Mouse (Mus musculus) cerebral cortex, adult 2 months (tissue): ENCODE measurements around the gene Kif18b.

ENCODE experiments used
- WGBS: fragments of 180-500 bp; shearing (Covaris S2); methylation state at CpG from one replicate; pipeline ENCODE4 v1.1.7; 2018; 5-methylcytosine and 5-hydroxymethylcytosine counted together

The Kif18b gene

GRCm38 (mm10) chr11:102924557-102925350 lies at the start of gene Kif18b:
Kif18b (minus strand) TSS chr11:102925124.
- under 1% methylated on average over 62 of the region's 62 CpGs for WGBS

- WGBS: 36% methylated on average over 1 of the region's 1 CpGs
Observed at GRCm38 (mm10) chr11:102972326-102972725, 47.4 kb upstream of the Kif18b start.

DNA sequence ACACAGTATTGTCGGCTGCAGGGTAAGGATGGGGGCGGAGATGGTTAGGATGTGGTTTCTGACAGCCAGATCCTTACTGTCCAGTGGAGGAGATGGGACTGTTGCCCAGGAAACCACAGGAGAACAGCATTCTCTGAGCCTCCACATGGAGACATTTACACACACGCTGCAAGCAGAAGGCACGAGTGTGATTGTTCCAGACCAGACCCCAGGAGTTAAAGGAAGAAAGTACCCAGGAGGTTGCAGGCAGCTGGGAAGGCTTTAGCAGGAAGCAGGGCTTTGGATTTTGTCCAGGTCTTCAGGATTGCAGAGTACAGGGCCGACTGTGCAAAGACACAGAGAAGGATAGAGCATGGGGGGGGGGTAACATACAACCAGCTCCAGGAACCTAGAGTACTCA lies 46.7 kb upstream of the Kif18b start:
- WGBS: 30% methylated on average over 5 of the region's 5 CpGs

- WGBS: 64% methylated on average over 16 of the region's 16 CpGs
Observed at GRCm38 (mm10) chr11:102964547-102965091, 39.7 kb upstream of the Kif18b start.

GRCm38 (mm10) chr11:102963855-102964546 lies 39.1 kb upstream of the Kif18b start:
- WGBS: 43% methylated on average over 24 of the region's 24 CpGs

- WGBS: 20% methylated on average over 16 of the region's 16 CpGs
Observed at GRCm38 (mm10) chr11:102963246-102963854, 38.4 kb upstream of the Kif18b start.

- 51% methylated on average over 7 of the region's 7 CpGs for WGBS
Observed at GRCm38 (mm10) chr11:102962861-102963245, 37.9 kb upstream of the Kif18b start.

- 96% methylated on average over 4 of the region's 4 CpGs for WGBS
Observed at GRCm38 (mm10) chr11:102961082-102961481, 36.2 kb upstream of the Kif18b start.

GRCm38 (mm10) chr11:102958870-102959269 lies 33.9 kb upstream of the Kif18b start:
- 89% methylated on average over 1 of the region's 1 CpGs for WGBS

- WGBS: 95% methylated on average over 6 of the region's 6 CpGs
Observed at GRCm38 (mm10) chr11:102958431-102958830, 33.5 kb upstream of the Kif18b start.

DNA sequence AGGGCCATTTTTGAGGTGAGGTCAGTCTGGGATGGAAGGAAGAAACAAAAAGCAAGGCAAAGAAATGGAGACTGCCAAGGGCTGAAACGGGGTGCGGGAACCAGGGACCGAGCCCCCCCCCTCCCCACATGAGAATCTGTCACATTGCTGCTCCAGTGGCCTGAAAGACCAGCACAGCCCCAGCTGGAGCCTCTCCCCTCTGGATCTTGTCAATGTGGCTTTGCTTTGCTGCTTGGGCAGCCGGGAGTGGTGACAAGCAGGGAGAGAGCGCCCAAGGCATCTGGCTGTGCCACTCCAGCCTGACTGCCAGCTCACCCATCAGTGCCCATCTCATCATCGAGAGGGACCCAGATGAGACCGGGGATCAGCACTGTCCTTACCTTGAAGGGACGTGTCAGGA lies 32.8 kb upstream of the Kif18b start:
- WGBS: 76% methylated on average over 8 of the region's 8 CpGs

DNA sequence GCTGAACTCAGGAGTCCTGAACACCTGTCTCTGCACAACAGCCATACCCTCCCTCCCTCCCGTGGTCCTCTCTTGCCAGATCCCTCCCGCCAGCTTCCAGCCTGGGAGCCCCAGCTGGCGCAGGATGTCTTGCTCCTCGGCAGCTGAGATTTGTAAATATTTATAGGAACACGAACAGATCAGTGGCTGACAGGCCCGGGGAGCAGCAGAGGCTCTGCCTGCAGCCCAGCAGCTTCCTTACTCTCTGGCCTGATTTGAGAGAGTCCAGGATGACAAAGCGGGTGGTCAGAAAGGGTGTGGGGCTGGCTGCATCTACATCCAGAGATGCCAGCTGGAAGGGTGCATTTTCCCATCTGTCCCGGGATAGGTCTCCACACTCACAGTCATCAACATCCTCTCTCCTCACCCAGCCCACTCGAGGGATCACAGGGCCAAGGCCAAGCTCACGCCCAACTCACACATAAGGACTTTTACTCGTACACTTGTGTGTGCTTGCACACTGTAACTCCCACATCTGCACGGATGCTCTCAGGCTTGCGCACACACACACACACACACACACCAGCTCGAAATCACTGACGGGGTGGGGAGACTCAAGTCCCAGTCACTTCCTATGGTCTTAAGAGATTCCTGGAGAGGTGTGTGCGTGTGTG lies 32.2 kb upstream of the Kif18b start:
- WGBS: 45% methylated on average over 16 of the region's 16 CpGs

DNA sequence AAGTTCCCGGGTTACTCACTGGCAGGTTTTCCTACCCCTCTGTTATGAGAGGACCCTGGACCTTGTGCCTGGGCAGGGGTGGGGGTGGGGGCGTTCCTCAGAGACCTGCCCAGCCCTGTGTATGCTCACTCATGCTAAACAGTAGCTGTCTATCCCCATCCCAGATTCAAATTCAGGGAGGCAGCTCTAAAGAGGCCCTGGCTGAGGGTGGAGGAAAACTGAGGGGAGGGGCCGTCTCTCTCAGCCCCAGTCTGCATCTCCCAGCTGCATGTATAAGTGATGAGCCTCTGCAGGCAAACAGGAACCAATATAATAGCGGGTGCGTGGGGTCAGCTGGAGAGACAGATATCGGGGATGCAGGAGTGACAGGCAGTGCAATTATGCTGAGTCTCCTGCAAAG lies 28.0 kb upstream of the Kif18b start:
- WGBS: 65% methylated on average over 6 of the region's 6 CpGs

GRCm38 (mm10) chr11:102948043-102948961 lies 23.4 kb upstream of the Kif18b start:
- WGBS: 8% methylated on average over 51 of the region's 51 CpGs

- WGBS: 32% methylated on average over 8 of the region's 8 CpGs
Observed at GRCm38 (mm10) chr11:102946992-102947343, 22.0 kb upstream of the Kif18b start.

DNA sequence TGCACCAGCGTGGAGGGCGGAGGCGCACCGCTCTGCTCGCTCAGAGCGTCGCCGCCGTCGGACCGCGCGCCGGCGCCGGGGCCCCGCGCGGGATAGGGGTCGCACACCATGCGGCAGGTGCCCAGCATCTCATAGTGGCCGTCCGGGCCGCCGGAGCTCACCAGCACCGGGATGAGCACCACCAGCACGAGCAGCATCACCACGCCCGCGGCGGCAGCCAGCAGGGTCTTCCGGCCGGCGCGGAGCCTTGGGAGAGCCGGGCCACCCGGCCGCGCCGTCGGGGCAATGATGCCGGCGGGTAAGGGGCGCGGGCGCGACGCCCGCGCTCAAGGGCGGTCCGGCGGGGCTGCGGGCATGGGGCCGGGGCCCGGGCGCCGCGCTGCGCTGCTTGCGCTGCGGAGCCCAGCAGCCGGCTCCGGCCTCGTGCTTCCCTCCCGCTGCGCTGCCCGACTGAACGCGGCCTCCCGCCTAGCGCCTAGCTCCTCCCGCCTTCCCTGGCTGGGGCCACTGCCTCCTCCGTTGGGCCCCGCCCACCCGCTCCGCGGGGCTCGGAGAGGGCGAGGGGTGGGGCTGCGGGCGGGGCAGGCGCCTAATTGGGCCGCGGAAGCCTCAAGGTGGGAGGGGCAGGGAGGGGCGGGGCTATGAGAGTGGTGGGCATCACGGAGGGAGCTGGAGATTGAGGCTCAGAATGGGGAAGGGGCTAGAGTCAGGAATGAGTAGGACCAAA lies 21.5 kb upstream of the Kif18b start, which contains the start of gene C1ql1:
Gene C1ql1 (minus strand): TSS at position 424 of the 727 bp plus-strand sequence.
- WGBS: 1% methylated on average over 83 of the region's 87 CpGs

GRCm38 (mm10) chr11:102945306-102946264 lies 20.7 kb upstream of the Kif18b start:
- 2% methylated on average over 54 of the region's 54 CpGs for WGBS

DNA sequence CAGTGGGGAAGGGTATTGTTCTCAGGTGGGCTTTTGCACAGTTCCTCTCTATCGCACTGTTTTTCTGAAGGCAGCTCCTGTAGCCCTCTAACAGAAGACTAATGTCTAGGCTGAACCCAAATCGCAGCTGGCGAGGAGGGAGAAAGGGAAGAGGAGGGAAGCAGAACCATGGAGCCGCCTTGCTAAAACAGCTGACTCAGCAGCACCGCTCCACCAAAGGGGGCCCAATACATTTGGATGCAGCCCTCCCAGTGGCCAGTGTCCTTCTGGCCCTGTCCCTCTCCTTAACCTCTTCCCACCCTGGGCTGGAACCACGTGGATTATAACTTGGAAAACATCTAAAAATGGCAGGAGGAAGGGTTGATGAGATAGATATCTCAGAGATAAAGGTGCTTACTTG lies 16.3 kb upstream of the Kif18b start:
- 78% methylated on average over 6 of the region's 6 CpGs for WGBS
